Mouse (Mus musculus) forebrain, embryonic 15.5 days (tissue): ENCODE measurements around the gene Grin2d. TPM values are rescaled to one million over a fixed set of nuclear protein-coding genes. Genes with fewer than 3 reads are reported as not detected.

Experiments used
- ATAC-seq: fragments of 200-750 bp; cut with Nextera tagmentation; replicated peaks from 2 replicates; pipeline ENCODE4 v1.8.0; 2017; ENCODE audit warnings: mild to moderate bottlenecking, moderate TSS enrichment, moderate library complexity
- H3K27ac ChIP-seq: fragments of 300-500 bp; sonication (generic); replicated peaks from 2 replicates; pipeline ENCODE4 v1.5.1; 2015; ENCODE audit warnings: mild to moderate bottlenecking, inconsistent platforms
- H3K27me3 ChIP-seq: fragments of 300-500 bp; sonication (generic); 2 replicates; pipeline ENCODE4 v1.6.1; 2015; ENCODE audit warnings: inconsistent platforms
- H3K36me3 ChIP-seq: fragments of 300-500 bp; sonication (generic); 2 replicates; pipeline ENCODE4 v1.6.1; 2015; ENCODE audit warnings: mild to moderate bottlenecking, inconsistent platforms
- H3K4me1 ChIP-seq: fragments of 300-500 bp; sonication (generic); 2 replicates; pipeline ENCODE4 v1.6.1; 2015; ENCODE audit warnings: inconsistent platforms
- H3K4me2 ChIP-seq: fragments of 300-500 bp; sonication (generic); replicated peaks from 2 replicates; pipeline ENCODE4 v1.6.1; 2015; ENCODE audit warnings: mild to moderate bottlenecking, inconsistent platforms
- H3K4me3 ChIP-seq: fragments of 300-500 bp; sonication (generic); 2 replicates; pipeline ENCODE4 v1.5.1; 2015; ENCODE audit warnings: mild to moderate bottlenecking, inconsistent platforms
- H3K9ac ChIP-seq: fragments of 300-500 bp; sonication (generic); replicated peaks from 2 replicates; pipeline ENCODE4 v1.6.1; 2015; ENCODE audit warnings: mild to moderate bottlenecking, inconsistent platforms
- H3K9me3 ChIP-seq: fragments of 300-500 bp; sonication (generic); 2 replicates; pipeline ENCODE4 v1.6.1; 2016; ENCODE audit warnings: inconsistent platforms
- WGBS: fragments of 180-500 bp; shearing (Covaris S2); methylation state at CpG from one replicate; pipeline ENCODE4 v1.1.7; 2015; ENCODE audit warnings: mixed read lengths; 5-methylcytosine and 5-hydroxymethylcytosine counted together
- polyA plus RNA-seq: library from polyadenylated mRNA; unstranded; fragments of >200 nt; fragmentation: Nextera tagmentation; extraction: Ambion mirVana; gene quantifications from 2 replicates; pipeline ENCODE4 v1.2.1, GENCODE M21; 2015

The Grin2d gene
- polyA plus RNA-seq, 1 experiment from 2014 or later, result 0.92 TPM

- ATAC-seq, result no peak
- Histone ChIP-seq H3K4me3 (peak overlapping the region; percentile 18), H3K4me1 (peaks cover 25% of the 10 kb centered on the region), H3K4me2 (peak overlapping the region; percentile 38), H3K9ac (peak overlapping the region; percentile 33), H3K27ac (no peak overlapping the region), H3K27me3 (peaks cover 4% of the 10 kb centered on the region; the same call in 1 of the 2 replicates), H3K36me3 (peaks cover 64% of the 10 kb centered on the region), H3K9me3 (no peaks in the 10 kb centered on the region)
- WGBS, result 3% methylated on average over 60 of the region's 60 CpGs
Measured at GRCm38 (mm10) chr7:45797661-45798510, 80.3 kb downstream of the Grin2d start.

- no peaks in the 10 kb centered on the region for H3K9me3 ChIP-seq
- H3K36me3 ChIP-seq, result peaks cover 64% of the 10 kb centered on the region
- 0 out of 2 replicates have a peak overlapping the region, but pooled peaks have one; percentile 17 for H3K9ac ChIP-seq
- H3K27me3 ChIP-seq, result peaks cover 4% of the 10 kb centered on the region; the same call in 1 of the 2 replicates
- peak overlapping the region; percentile 38; the same call in 1 of the 2 replicates for H3K4me2 ChIP-seq
- peaks cover 25% of the 10 kb centered on the region for H3K4me1 ChIP-seq
- no peak overlapping the region for H3K4me3 ChIP-seq
- WGBS, result 41% methylated on average over 6 of the region's 6 CpGs
- ATAC-seq, result no peak
- no peak overlapping the region for H3K27ac ChIP-seq
Measured at GRCm38 (mm10) chr7:45796950-45797349, 81.2 kb downstream of the Grin2d start.

DNA sequence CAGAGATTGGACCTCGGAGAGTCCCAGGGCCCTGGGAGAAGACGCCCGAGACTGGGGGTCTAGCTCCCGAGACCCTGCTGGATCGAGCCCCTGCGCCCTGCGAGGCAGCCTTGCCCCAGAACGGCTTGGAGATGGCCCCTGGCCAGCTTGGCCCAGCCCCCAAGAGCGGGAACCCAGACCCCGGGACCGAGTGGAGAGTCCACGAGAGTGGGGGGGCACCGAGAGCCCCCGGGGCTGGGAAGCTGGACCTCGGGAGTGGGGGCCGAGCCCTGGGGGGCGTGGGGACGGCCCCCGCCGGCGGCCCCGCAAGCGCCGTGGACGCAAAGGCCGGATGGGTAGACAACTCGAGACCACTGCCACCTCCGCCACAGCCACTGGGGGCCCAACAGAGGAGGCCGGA is 83.2 kb downstream of the Grin2d start:
- Histone ChIP-seq H3K27me3 (peaks cover 4% of the 10 kb centered on the region; the same call in 1 of the 2 replicates), H3K4me1 (peaks cover 19% of the 10 kb centered on the region)
- WGBS, result 93% methylated on average over 29 of the region's 29 CpGs

DNA sequence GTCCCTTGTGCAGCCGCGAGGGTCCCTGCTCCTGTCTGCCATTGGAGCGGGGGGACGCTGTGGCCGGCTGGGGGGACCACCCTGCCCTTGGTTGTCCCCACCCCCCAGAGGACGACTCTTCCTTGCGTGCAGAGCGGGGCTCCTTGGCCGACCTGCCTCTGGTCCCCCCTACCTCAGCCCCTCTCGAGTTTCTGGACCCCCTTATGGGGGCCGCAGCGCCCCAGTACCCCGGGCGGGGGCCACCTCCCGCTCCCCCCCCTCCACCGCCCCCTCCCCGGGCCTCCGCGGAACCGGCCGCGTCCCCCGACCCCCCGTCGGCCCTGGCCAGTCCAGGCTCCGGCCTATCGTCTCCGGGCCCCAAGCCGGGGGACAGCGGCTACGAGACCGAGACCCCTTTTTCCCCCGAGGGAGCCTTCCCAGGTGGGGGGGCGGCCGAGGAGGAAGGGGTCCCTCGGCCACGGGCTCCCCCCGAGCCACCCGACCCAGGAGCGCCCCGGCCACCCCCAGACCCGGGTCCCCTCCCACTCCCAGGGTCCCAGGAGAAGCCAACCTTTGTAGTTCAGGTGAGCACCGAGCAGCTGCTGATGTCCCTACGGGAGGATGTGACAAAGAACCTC is 84.1 kb downstream of the Grin2d start:
- no peak for ATAC-seq
- WGBS, result 90% methylated on average over 43 of the region's 44 CpGs
- Histone ChIP-seq H3K4me3 (no peak overlapping the region), H3K27ac (no peak overlapping the region), H3K4me2 (no peak overlapping the region), H3K36me3 (peaks cover 79% of the 10 kb centered on the region), H3K27me3 (peaks cover 4% of the 10 kb centered on the region; the same call in 1 of the 2 replicates), H3K4me1 (peaks cover 19% of the 10 kb centered on the region), H3K9ac (no peak overlapping the region), H3K9me3 (no peaks in the 10 kb centered on the region)

More for the DNA sequence above, 83.2 kb downstream of the Grin2d start:
- no peak overlapping the region for H3K27ac ChIP-seq
- H3K9ac ChIP-seq, result no peak overlapping the region
- no peak for ATAC-seq
- peaks cover 70% of the 10 kb centered on the region for H3K36me3 ChIP-seq
- H3K9me3 ChIP-seq, result no peaks in the 10 kb centered on the region
- no peak overlapping the region for H3K4me2 ChIP-seq
- H3K4me3 ChIP-seq, result no peak overlapping the region

DNA sequence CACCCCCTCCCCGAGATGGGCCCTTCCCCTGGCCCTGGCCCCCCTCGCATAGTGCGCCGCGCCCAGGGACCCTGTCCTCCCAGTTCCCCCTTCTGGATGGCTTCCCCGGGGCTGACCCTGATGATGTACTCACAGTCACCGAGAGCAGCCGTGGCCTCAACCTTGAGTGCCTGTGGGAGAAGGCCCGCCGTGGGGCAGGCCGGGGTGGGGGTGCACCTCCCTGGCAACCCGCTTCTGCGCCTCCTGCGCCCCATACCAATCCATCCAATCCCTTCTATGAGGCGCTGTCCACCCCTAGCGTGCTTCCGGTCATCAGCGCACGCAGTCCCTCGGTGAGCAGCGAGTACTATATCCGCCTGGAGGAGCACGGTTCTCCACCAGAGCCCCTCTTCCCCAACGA is 84.9 kb downstream of the Grin2d start:
- H3K4me2 ChIP-seq, result no peak overlapping the region
- peaks cover 15% of the 10 kb centered on the region for H3K4me1 ChIP-seq
- H3K9ac ChIP-seq, result no peak overlapping the region
- H3K27me3 ChIP-seq, result peaks cover 4% of the 10 kb centered on the region; the same call in 1 of the 2 replicates
- H3K4me3 ChIP-seq, result no peak overlapping the region
- no peaks in the 10 kb centered on the region for H3K9me3 ChIP-seq
- WGBS, result 89% methylated on average over 24 of the region's 24 CpGs
- ATAC-seq, result no peak
- H3K36me3 ChIP-seq, result peaks cover 87% of the 10 kb centered on the region
- no peak overlapping the region for H3K27ac ChIP-seq

DNA sequence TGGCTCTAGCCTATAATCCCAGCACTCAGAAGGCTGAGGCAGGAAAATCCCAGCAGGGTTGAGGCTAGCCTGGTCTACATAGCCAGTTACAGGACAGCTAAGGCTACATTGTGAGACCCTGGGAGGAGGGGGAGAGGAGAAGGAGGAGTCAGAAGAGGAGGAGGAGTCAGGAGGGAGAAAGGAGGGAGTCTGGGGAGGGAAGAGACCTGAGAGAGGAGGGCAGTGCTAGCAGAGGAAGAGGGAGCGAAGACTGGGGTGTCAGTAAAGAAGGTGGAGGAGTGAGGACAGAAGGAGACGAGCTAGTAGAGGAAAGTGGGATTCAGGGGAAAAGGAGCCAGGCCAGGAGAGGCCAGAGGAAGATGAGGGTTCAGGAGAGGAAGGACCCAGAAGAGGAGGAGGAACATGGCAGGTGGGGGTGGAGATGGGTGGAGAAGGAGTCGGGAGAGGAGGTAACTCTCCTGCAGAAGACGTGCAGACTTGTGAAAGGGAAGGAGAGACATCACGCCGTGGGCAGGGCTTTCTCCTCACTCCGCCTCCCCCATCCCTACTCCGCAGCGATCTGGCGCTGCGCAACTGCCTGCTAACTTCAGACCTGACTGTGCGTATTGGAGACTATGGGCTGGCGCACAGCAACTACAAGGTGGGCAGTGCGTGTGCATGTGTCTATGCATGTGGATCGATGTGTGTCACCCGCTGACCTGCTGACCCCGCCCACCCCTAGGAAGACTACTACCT is 86.3 kb downstream of the Grin2d start:
- H3K27ac ChIP-seq, result no peak overlapping the region
- no peaks in the 10 kb centered on the region for H3K9me3 ChIP-seq
- H3K27me3 ChIP-seq, result peaks cover 4% of the 10 kb centered on the region; the same call in 1 of the 2 replicates
- no peak for ATAC-seq
- WGBS, result 70% methylated on average over 17 of the region's 17 CpGs
- no peak overlapping the region for H3K9ac ChIP-seq
- H3K4me3 ChIP-seq, result no peak overlapping the region
- peaks cover 90% of the 10 kb centered on the region for H3K36me3 ChIP-seq
- H3K4me2 ChIP-seq, result no peak overlapping the region
- peaks cover 14% of the 10 kb centered on the region for H3K4me1 ChIP-seq

GRCm38 (mm10) chr7:45790721-45791120 is 87.5 kb downstream of the Grin2d start:
- ATAC-seq, result no peak

DNA sequence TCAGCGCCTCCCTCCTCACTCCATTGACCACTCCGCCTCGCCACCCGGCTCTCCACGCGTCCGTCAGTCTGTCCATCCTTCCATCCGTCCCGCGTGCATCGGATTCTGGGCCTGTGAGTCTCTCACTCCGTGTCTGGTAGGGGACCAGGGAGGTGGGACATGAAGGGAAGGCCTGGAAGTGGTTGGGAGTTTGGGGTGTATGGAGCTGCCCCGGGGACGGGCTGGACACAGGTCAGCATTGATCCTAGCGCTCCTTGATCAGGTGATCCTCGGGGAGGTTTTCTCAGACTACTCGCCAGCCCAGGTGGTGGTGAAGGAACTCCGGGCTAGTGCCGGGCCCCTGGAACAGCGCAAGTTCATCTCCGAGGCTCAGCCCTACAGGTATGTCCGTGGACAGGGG is 90.5 kb downstream of the Grin2d start:
- H3K9ac ChIP-seq, result no peak overlapping the region
- no peaks in the 10 kb centered on the region for H3K9me3 ChIP-seq
- H3K36me3 ChIP-seq, result peaks cover 49% of the 10 kb centered on the region
- 91% methylated on average over 22 of the region's 22 CpGs for WGBS
- H3K4me1 ChIP-seq, result peaks cover 37% of the 10 kb centered on the region
- no peak overlapping the region for H3K27ac ChIP-seq
- no peaks in the 10 kb centered on the region for H3K27me3 ChIP-seq
- no peak for ATAC-seq
- peak overlapping the region; percentile 61; the same call in 1 of the 2 replicates for H3K4me3 ChIP-seq
- H3K4me2 ChIP-seq, result peak overlapping the region; percentile 87; the same call in 1 of the 2 replicates

More at GRCm38 (mm10) chr7:45790721-45791120, 87.5 kb downstream of the Grin2d start:
- Histone ChIP-seq H3K4me2 (no peak overlapping the region), H3K27ac (no peak overlapping the region), H3K27me3 (peaks cover 4% of the 10 kb centered on the region; the same call in 1 of the 2 replicates), H3K9ac (no peak overlapping the region), H3K36me3 (peaks cover 80% of the 10 kb centered on the region), H3K4me1 (peaks cover 22% of the 10 kb centered on the region), H3K4me3 (no peak overlapping the region), H3K9me3 (no peaks in the 10 kb centered on the region)
- WGBS, result 83% methylated on average over 6 of the region's 6 CpGs

- H3K4me1 ChIP-seq, result peaks cover 37% of the 10 kb centered on the region
- H3K36me3 ChIP-seq, result peaks cover 41% of the 10 kb centered on the region
- peak overlapping the region; percentile 95 for H3K9ac ChIP-seq
- H3K9me3 ChIP-seq, result no peaks in the 10 kb centered on the region
- H3K27ac ChIP-seq, result peak overlapping the region; percentile 99
- H3K27me3 ChIP-seq, result no peaks in the 10 kb centered on the region
- H3K4me3 ChIP-seq, result peak overlapping the region; percentile 61
- ATAC-seq, result 0 out of 2 replicates have a peak, but pooled peaks have one; percentile 12
- peak overlapping the region; percentile 87 for H3K4me2 ChIP-seq
- WGBS, result 9% methylated on average over 17 of the region's 17 CpGs
Measured at GRCm38 (mm10) chr7:45786661-45787413, 91.3 kb downstream of the Grin2d start.

- under 1% methylated on average over 14 of the region's 14 CpGs for WGBS
- Histone ChIP-seq H3K4me1 (peaks cover 37% of the 10 kb centered on the region), H3K27ac (peak overlapping the region; percentile 99), H3K36me3 (peaks cover 36% of the 10 kb centered on the region), H3K27me3 (no peaks in the 10 kb centered on the region), H3K9ac (peak overlapping the region; percentile 95), H3K9me3 (no peaks in the 10 kb centered on the region), H3K4me3 (peak overlapping the region; percentile 61), H3K4me2 (peak overlapping the region; percentile 87)
- ATAC-seq, result peak; percentile 41
Measured at GRCm38 (mm10) chr7:45786136-45786578, 92.0 kb downstream of the Grin2d start.
